Mouse (Mus musculus): ENCODE data around the gene Atrnl1.

GRCm38 (mm10) chr19:58052444-58053135, 441.8 kb downstream of the Atrnl1 start:
- TF ChIP-seq POLR2A (IDR thresholded peaks at IDR 0.05; ENCODE audit: low read depth, low read length) (no peak), CTCF (IDR thresholded peaks at IDR 0.05; ENCODE audit: extremely low read depth, insufficient read depth, insufficient read length, insufficient replicate concordance) (no peak)
